ENCODE assay signal across 8 mouse cellular contexts in the genomic region with DNA sequence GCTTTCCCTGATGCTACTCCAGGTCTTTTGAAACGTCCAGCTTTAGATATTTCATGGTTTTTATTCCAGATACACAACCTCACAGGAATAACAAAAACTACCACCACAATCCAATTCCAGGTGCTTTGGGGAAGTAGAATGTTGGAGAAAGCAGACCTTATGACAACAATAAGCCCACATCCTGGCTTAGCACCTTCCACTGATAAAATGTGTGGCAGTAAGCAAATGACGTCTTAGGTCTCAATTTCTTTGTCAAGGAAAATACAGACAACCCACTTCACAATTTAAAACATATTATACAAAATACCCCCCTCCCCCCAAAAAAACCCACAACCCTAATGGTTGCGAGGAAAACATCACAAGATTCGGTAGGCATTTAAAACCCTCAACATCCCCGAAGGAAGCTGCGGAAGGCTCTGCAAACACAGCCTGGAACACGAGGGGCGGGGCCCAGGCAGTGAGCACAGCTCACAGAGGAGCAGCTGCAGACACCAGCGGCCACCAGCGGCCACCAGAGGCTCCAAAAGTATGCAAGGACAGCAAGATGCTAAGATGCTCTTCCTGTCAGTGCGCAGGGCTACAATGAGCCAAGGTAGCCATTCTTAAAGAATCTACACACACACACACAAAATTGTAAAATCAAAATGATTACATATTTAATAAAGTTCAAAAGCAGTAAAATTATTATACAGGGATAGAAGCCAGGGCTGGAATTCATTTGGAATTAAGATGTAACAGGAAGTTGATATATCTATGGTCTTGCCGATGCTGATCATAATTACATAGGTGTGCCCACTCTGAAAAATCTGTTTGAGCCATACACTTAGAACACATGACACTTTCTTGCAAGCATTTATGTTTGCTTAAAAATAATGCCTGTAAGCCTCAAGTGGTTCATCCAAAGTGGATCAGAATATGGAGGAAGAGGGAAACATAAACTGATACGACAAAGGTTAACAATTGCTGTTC. TPM values are rescaled to one million over a fixed set of nuclear protein-coding genes. Genes with fewer than 3 reads are reported as not detected.
DNase-seq lines count a peak whose midpoint lies in the region; ATAC-seq and TF ChIP-seq lines count a peak whose summit lies in the region.

No protein-coding gene starts in this region.

- DNase-seq in thymus, adult 2 months = peak; percentile 4
- DNase-seq in thymus, postnatal 0 days (ENCODE audit: low spot score) = no peak
- DNase-seq in embryo, embryonic 9.5 days (ENCODE audit: extremely low spot score) = peak; percentile 57
- peak; percentile 60 to 74 for DNase-seq in kidney, postnatal 4 days
- DNase-seq in lung, postnatal 0 days (ENCODE audit: low spot score) = peak; percentile 42
- DNase-seq in retina, postnatal 7 days (ENCODE audit: low read depth, low spot score) = peak; percentile 13
- DNase-seq in adipocyte (ENCODE audit: low spot score) = no peak

- WGBS in thymus, adult 2 months = 18% methylated on average over 13 of the region's 13 CpGs
- 25% methylated on average over 13 of the region's 13 CpGs for WGBS in heart, embryonic 15.5 days
- WGBS in lung, postnatal 0 days = 21% methylated on average over 13 of the region's 13 CpGs

- H3K4me3 ChIP-seq in thymus, adult 2 months (ENCODE audit: control insufficient read depth, insufficient read depth, low read length) = no peak overlapping the region
- peak overlapping the region; percentile 26 for H3K4me3 ChIP-seq in heart, embryonic 15.5 days
- no peak overlapping the region for H3K4me3 ChIP-seq in lung, postnatal 0 days (ENCODE audit: low read depth, low read length)

- H3K27me3 ChIP-seq in thymus, adult 2 months (ENCODE audit: control insufficient read depth, insufficient read depth, low read length) = no peaks in the 10 kb centered on the region
- no peaks in the 10 kb centered on the region for H3K27me3 ChIP-seq in heart, embryonic 15.5 days
- no peaks in the 10 kb centered on the region for H3K27me3 ChIP-seq in lung, postnatal 0 days (replicated peaks; ENCODE audit: insufficient read depth, low read length)

- TF ChIP-seq CTCF in thymus, adult 2 months (IDR thresholded peaks at IDR 0.05; ENCODE audit: borderline replicate concordance, control insufficient read depth, extremely low read depth, insufficient read depth, low read length, poor library complexity) = no peak
- peak; percentile 57 for TF ChIP-seq CTCF in lung, postnatal 0 days (IDR thresholded peaks at IDR 0.05)

- peak overlapping the region; percentile 49 for H3K4me2 ChIP-seq in heart, embryonic 15.5 days
- H3K4me2 ChIP-seq in lung, postnatal 0 days (replicated peaks; ENCODE audit: low read depth, low read length) = no peak overlapping the region

- no peak for ATAC-seq in heart, embryonic 15.5 days (replicated peaks; ENCODE audit: insufficient number of reproducible peaks, insufficient read depth, low FRiP score, low read depth)
- ATAC-seq in lung, postnatal 0 days = peak; percentile 60; the same call in 1 of the 2 replicates

- H3K4me1 ChIP-seq in thymus, adult 2 months (replicated peaks; ENCODE audit: control insufficient read depth, insufficient read depth, low read length) = no peaks in the 10 kb centered on the region
- H3K4me1 ChIP-seq in heart, embryonic 15.5 days (replicated peaks) = no peaks in the 10 kb centered on the region
- H3K4me1 ChIP-seq in lung, postnatal 0 days (ENCODE audit: insufficient read depth, low read depth, low read length) = no peaks in the 10 kb centered on the region

- no peak overlapping the region for H3K27ac ChIP-seq in thymus, adult 2 months (ENCODE audit: control insufficient read depth, insufficient read depth, low read length)
- H3K27ac ChIP-seq in heart, embryonic 15.5 days = no peak overlapping the region
- H3K27ac ChIP-seq in lung, postnatal 0 days (ENCODE audit: low read length) = no peak overlapping the region

- no peaks in the 10 kb centered on the region for H3K9me3 ChIP-seq in heart, embryonic 15.5 days (replicated peaks)
- no peaks in the 10 kb centered on the region for H3K9me3 ChIP-seq in lung, postnatal 0 days (ENCODE audit: low read length)

- no peak for TF ChIP-seq EP300 in lung, postnatal 0 days (IDR thresholded peaks at IDR 0.05)

- no peak overlapping the region for H3K9ac ChIP-seq in heart, embryonic 15.5 days
- no peak overlapping the region for H3K9ac ChIP-seq in lung, postnatal 0 days (replicated peaks; ENCODE audit: low read depth)

- H3K36me3 ChIP-seq in thymus, adult 2 months (ENCODE audit: control insufficient read depth, insufficient read depth, low read length) = no peaks in the 10 kb centered on the region
- H3K36me3 ChIP-seq in heart, embryonic 15.5 days = no peaks in the 10 kb centered on the region
- H3K36me3 ChIP-seq in lung, postnatal 0 days (ENCODE audit: insufficient read depth, low read length) = no peaks in the 10 kb centered on the region

- TF ChIP-seq POLR2A in thymus, adult 2 months (IDR thresholded peaks at IDR 0.05; ENCODE audit: control insufficient read depth, extremely low read depth, insufficient read depth, low read length, poor library complexity) = no peak

RNA-seq across cellular contexts. Expression of a gene that starts 10.8 kb away (rescaled TPM):
- polyA plus RNA-seq in thymus, adult 2 months (2012; rRNA removed) = 0.61 and 0.88 TPM in 2 replicates
- 0.96 and 0.99 TPM in 2 replicates for polyA plus RNA-seq in thymus, postnatal 0 days (2015; fragmentation: Nextera tagmentation; extraction: Ambion mirVana)
- 2.7 and 2.9 TPM in 2 replicates for polyA plus RNA-seq in heart, embryonic 15.5 days (2015; fragmentation: Nextera tagmentation; extraction: Ambion mirVana)
- polyA plus RNA-seq in lung, postnatal 0 days (2015; fragmentation: Nextera tagmentation; extraction: Ambion mirVana) = 1.0 and 1.1 TPM in 2 replicates

Comparison
In these comparisons a context has a peak if more than half of its experiments do, and no peak if none do; other contexts are left out.
1. DNase-seq: peak in thymus, adult 2 months (single experiment), embryo, embryonic 9.5 days (single experiment), kidney, postnatal 4 days (2 of 2), lung, postnatal 0 days (single experiment) and retina, postnatal 7 days (single experiment); none in thymus, postnatal 0 days (single experiment) and adipocyte (single experiment).